Mouse (Mus musculus): ENCODE measurements around the gene Acvr1.

Gene Acvr1

DNA sequence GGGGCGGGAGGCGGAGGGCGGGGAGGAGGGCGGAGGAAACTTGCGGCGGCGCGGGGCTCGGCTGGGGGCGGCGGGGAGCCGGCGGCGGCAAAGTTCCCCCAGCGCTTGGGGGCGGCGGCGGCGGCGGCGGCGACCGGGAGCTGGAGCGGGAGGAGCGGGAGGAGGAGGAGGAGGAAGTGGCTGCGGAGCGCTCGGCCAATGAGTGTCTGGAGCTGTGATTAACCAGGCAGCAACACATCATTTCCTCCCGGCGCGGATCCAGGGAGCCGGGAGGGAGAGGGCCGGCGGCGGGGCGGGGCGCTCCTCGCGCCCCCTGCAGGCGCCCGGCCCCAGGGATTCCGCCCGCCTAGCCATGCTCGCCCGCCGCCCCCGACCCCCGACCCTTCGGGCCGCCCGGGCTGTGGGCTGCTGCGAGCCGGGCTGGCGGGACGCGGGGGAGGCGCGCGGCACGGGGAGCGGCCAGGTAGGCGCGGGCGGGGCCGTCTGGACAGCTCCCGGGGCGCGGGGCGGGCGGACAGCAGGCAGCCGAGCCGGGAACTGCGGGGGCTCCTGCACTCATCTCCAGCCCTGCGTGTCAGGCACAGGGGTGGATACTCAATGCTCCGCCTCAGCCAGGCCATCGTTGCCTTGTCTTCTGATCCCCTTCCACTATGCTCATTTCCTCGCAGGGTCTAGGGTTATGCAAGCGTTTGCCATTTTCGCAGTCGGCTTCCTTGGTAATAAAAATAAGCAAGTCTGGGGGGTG lies at the start of gene Acvr1, which contains the start of gene Upp2:
TSS of gene Acvr1 (minus strand) at position 92 of the 745 bp plus-strand sequence.
TSS of gene Upp2 (plus strand) at position 233 of the 745 bp plus-strand sequence.
- DNase-seq (ENCODE audit: low spot score) = peak; percentile 90

DNA sequence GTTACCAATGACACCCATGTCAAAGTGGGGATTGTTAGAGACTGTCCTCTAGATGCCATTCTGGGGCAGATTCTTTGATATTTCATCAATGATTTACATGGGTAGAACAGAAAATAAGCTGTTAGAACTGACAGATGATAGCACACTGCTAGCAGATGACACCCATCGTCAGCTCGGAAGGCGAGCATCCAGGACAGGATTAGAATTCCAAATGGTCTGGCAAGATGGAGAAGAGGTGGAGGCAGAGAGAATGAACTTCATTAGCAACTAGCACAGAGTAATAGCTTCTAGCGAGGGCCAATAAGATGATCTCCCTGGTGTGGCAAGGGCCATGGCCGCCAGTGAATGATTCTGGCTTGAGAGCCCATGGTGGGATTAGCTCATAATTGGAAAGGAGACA lies 48.8 kb upstream of the Acvr1 start:
- no peak for DNase-seq (ENCODE audit: low spot score)

DNA sequence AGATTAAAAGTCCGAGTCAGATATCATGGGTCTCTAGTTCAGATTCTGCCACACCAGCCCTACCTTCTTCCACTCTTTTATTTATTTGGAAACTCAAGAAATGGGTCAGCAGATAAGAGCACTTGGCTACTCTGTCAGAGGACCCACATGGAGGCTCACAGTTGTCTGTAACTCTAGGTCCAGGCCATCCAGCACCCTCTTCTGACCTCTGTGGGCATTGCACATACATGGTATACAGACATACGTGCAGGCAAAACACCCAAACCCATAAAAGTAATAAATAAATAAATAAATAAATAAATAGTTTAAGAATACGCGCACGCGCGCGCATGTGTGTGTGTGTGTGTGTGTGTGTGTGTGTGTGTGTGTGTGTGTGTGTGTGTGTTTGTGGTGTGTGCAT lies 47.9 kb upstream of the Acvr1 start:
- DNase-seq (ENCODE audit: low spot score) = no peak

DNA sequence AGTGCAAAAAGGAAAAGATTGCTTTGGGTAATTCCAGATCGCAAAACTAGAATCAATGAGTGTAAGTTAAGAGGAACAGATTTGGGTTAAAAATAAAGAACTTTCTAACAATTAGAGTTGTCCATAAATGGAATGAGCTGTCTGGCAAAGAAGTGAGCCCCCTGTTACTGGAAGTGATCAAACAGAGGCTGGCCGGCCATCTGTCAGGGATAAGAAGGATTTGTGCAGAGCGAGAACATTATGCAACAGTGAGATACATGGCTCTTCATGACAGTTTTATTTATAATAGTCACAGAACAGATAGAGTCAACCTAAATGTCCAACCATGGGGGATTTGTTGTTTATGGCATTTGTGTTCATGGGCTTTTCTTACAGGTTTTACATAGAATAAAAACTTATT lies 46.8 kb upstream of the Acvr1 start:
- DNase-seq (ENCODE audit: low spot score) = no peak

DNA sequence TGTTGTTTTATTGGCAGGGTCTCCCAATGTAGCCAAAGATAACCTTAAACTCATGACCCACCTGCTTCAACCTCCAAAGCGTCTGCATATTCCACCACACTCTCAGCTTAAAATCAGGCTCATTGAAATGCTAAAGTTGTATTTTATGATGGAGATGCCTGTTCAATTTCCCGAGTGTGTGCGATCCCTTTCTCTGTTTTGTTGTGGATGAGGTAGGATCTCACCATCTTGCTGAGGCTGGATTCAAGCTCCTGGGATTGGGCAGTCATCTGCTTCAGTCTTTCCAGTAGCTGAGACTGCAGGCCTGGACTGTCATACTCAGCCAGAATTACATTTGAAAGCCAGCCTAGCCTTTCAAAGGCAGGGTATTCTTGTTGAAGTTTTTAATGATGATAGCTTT lies 37.8 kb upstream of the Acvr1 start:
- no peak for DNase-seq (ENCODE audit: low spot score)

DNA sequence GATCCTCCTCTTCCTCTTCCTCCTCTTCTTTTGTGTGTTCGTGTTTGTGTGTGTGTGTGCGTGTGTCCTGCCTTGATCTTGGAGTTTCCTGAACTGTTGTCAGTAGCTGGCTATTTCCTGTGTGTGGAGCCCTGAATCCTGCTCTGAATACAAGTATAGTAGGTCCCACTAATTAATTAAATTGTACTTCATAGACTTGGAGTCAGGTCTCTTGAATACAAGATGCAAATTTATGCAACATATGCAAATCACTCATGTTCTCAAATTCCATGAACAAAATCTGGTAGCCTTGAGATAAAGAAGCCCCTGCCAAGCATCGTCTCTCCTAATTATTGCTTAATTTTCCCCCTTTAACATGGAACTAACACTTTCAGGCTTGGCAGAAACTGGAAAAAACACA lies 36.4 kb upstream of the Acvr1 start:
- no peak for DNase-seq (ENCODE audit: low spot score)

DNA sequence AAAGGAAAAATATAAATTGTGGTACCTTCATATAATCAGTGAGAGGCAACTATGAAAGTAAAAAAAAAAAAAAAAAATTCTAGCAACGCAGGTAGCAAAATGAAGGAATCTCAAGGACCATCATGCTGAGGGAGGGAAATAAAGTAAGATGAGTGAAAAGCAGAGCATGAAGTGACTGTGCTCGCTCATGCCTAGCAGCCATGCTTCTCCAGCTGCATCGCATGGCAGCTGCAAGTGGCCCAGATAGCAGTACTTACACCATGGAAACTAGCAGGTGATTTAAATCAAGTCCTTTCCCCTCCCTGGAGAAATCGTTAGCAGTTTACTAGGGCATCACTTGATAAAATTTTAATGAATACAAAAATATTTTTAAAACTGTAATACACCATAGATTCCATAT lies 34.4 kb upstream of the Acvr1 start:
- no peak for DNase-seq (ENCODE audit: low spot score)

DNA sequence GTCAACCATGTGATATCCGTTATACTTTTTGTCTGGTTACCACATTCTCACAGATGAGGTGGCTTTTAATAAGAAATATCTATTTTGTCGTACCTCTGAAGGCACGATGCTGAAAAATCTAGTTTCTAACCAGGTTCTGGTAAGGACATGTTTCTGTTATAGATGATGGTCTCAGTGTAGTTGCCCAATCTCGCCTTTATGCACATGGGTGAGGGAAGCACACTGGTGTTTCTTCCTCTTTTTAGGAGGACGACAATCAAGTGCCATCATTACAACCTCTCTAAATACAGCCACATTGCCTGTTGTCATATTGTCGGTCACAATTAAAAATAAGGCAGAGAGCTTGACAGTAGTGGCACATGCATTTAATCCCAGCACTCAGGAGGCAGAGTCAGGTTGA lies 32.7 kb upstream of the Acvr1 start:
- DNase-seq (ENCODE audit: low spot score) = no peak

DNA sequence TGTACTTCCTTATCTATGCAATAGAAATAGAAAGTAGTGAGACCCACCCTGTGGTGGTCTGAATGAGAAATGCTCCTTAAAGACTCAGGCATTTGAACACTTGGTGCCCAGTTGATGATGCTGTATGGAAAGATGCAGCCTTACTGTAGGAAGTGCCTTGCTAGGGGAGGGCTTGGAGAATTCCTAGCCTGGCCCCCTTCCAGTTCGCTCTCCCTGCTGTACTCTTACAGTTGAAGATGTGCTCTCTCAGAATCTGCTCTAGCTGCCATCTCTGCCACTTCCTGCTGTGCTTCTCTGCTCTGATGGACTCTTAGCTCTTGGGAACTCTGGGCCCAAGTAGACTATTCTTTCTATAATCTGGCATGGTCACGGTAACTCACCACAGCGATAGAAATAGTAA lies 30.6 kb upstream of the Acvr1 start:
- DNase-seq (ENCODE audit: low spot score) = no peak

DNA sequence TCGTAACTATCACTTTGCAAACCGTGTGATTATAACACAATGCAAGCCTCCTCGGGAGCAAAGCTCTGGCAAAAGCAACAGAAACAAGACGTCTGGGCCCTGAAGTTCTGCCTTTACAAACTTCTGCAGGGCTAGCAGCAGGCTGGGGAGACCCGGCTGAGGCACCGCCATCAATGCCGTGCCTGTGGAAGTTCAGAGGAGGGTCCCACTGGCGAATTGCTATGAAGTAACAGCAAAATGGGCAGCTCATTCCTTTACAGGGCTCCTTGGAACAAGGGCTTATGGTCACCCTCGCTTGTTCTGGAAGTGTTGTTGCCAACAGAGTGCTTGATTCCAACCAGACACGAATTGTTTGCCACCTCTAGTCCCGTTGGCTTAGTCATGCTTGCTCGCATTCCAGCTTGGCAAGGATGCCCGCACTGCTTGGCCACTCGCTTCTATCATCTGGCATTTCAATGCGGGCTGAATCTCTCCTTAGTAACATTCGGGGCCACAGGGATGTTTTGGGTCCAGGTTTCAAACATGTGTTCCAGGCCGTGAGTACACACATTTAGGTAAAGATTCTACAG lies 29.9 kb upstream of the Acvr1 start:
- no peak for DNase-seq (ENCODE audit: low spot score)

DNA sequence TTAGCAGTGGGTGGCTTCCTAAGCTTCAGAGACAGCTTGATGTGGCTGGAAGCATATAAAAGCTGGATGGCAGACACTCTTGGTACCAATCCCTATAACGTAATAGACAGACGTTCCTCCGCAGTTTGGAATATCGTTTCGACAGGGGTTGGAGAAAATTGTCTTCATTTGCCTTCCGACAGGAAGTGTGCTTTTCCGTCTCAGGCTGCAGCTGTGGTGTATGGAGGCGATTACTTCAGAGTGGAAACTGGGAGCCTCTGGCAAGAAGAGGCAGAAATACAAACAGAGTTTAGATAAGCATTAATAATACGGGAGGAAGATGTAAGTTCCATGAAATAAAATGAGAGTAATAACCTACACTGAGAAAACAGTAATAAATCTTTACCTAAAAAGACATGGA lies 28.4 kb upstream of the Acvr1 start:
- DNase-seq (ENCODE audit: low spot score) = no peak

DNA sequence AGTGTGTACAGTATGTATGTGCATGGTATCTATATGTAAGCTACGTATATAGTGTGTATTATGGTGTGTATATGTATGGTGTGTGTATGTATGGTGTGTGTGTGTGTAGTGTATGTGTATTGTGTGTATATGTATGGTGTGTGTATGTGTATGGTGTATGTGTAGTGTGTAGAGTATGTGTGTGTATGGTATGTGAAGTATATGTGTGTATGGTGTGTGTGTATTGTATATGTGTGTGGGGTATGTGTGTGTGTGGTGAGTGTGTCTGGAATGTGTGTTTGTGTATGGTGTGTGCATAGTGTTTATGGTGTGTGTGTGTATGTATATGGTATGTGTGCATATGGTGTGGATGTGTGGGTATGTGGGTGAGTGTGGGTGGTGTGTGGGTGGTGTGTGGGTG lies 23.1 kb upstream of the Acvr1 start:
- no peak for DNase-seq (ENCODE audit: low spot score)

DNA sequence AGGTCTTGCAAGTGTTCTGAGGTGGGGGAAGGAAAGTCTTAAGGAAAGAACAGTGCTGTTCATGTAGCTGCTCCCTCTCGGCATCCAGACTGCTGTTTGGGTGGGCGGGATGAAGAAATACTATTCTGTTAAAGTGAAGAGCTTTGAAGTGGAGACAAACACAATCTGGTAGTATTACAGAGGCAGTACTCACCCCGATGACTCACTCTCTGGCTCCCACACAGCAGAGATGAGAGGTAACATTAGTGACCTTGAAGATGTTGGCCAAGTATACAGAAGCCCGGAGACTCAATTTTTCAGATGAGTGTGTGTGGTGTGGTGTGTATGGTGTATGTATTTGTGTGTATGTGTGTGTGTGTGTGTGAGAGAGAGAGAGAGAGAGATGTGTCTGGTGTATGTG lies 22.7 kb upstream of the Acvr1 start:
- peak; percentile 41 for DNase-seq (ENCODE audit: low spot score)

DNA sequence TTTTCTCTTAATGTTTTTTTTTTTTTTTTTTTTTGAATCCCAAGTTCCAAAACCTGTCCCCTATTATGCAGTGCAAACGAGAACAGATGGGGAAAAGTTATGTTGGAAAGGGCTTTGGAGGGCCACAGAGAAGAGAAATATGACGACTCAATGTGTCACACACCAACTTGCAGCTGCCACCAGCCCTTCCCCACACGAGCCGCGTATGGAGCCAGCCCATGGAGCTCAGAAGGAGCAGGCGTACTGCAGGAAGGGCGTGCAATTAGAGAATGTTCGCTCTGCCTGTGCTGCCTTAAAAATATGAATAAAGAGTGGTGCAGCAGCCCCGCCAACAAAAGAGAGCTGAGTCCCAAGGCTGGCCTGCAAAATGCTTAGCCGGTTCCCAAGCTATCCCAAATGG lies 19.4 kb upstream of the Acvr1 start:
- no peak for DNase-seq (ENCODE audit: low spot score)

DNA sequence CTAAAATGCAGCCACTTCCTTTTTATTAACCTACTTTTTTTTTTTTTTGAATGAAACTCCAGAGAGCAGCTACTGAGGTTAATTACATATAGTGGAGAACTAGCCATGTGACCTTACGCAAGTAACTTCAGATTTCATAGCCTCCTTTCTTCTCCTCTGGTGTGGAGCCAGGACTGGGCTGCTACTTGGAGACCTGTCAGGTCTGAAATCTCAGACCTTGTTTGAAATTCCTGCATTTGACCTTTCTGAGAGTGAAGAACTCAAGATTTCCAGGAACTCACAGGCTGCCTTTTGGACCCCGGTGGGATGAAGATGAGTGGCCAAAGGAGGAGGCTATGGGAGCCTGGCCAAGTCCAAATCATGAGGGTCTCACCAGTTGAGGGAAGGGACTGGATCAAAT lies 7.2 kb upstream of the Acvr1 start:
- no peak for DNase-seq (ENCODE audit: low spot score)

DNA sequence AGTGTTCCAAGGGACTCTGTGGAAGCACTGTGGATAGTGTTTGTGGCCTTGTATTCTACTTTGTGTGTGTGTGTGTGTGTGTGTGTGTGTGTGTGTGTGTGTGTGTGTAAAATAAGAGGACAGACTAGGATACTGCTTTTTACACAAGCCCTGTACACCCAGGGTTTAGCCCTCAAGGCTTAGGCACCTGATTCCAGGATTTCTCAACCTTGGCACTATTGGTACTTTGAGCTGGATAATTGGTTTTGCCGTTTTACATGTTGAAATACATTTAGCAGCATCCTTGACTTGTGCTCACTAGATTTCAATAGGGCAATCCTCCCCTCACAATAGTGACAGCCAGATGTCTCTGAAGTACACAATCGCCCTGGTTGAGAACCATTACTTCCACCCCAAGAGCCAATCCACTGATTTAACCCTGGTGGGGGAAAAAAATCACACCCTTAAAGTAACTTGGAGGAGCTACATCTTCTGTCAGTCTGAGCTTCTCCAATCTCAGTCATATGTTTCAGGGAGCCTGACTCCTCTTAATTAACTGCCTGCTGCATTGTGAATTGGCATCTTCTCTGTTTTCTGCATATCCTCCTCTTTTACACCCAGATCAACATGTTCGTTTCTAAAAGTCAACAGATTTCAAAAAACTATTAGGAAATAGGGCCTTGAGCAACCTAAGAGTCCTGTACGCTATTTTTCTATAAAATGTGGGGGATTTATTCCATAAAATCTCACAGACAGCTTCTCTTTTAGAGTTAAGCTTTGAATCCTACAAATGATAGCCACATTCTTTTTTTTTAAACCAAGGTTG lies 2.1 kb upstream of the Acvr1 start:
- no peak for DNase-seq (ENCODE audit: low spot score)

DNA sequence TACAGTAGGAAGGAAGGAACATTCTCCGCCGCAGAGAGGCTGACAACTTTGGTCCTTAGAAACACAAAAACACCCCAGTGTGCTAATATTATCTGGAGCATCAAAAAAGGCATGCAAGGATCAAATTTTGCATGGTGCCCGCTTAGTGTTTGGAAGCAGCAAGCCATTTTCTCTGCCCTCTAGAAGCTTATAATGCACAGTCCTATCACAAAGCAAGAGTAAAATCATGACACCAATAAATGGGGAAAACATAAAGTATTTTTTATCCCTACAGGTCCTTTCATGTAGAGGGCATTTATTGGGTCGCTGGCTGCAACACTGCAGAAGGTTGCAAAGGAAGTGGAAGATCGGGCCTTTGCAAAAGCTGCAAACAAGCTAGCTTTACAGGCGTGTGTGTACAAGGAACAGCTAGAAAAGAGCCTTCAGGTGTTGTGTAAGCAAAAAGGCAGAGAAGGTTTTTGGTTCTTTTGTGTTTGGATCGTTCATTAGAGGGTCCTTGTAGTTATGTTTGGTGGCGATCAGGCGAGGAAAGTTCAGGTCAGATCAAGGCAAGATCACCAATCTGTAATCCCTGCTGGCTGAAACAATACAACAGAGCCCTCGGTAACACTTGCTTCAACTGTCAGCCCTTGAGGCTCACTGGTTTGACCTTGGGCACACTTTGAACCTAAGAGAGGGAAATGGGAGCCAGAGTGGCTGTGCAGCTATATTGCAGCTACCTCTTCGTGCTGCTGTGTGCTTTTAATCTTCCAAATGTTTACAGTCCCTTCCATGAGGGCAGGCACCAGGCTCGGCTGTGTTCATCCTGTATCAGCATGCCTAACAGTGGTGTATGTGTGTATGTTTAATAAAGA lies 1.1 kb upstream of the Acvr1 start:
- DNase-seq (ENCODE audit: low spot score) = no peak

DNA sequence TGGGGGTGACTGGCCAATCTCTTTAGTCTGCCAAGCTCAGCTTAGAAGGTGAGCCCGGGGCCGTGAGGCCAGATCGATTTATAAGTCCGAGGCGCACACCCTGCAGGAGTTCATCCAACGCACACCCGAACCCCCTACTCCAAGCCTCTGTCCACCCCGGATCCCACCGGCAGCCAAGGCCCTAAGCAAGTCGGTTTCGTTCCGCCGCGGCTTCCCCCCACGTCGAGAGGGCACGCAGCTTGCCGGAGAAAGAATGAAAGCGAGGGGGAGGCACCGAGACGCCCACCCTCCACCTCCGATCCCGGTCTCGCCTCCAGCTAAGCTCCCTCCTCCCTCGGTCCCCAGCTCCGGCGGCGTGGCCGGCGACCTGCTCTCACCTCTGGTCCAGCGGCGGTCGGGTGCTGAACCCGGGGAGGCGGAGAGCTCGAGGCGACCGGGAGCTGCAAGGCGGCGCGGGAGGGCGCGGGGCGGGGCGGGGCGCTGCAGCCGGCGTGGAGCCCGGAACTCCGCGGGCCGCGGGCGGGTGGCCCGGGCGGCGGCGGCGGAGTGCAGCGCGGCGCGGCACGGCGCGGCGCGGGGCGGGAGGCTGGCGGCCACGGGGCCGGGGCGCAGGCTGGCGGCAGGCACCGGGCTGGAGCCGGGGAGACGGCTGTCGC lies 419 bp downstream of the Acvr1 start:
- DNase-seq (ENCODE audit: low spot score) = peak; percentile 76

DNA sequence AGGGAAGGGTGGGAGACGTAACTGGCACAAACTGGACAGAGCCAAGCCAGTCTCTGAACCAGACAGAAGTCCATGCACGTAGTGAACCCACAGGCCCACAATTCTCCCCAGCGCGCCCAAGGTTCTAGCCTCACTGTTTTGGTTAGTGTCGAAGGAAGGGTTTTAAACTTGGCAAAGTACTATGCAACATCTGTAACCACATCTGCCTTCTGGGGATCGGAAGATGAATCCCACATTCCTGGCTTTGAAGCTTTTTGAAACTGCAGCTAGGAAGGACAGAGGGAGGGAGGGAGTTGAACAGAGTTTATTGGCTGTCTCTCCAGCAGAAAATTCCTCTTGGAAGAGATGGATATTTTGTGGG lies 928 bp downstream of the Acvr1 start:
- DNase-seq (ENCODE audit: low spot score) = no peak

DNA sequence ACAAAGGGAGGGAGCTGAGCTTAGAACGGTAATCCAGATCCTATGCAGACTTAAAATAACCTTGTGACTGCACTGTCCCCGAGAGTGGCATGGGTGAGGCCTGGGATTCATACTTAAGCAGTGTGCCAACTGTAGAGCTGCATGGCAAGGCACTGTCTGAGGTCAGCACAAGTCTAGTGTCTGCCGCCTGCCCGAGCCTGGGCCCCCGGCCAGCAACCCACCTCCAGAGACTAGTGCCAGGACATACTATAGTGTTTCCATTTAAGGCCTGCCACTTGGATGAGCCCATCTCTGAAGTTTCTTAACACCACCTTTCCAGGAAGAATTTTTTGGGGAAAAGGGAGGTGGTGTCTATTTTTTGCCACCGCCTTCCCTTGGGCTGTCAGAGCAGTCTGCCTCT lies 1.7 kb downstream of the Acvr1 start:
- DNase-seq (ENCODE audit: low spot score) = no peak

DNA sequence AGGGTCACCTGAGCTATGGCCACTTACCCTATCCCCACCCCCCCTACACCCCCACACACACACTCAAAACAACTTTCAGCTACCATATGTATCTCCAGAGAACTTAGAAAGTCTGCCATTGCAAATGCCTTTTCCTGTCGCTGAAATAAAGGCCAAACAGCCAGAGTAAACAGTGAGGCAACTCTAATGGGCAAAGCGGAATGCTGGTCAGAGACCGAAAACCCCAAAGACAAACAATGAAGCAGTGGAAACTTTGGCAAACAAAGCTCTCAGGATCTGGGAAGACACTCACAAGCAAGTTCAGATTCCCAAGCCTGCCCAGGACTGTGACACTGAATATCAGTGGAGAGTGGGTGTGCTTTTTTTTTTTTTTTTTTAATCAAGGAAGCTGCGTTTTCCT lies 4.8 kb downstream of the Acvr1 start:
- DNase-seq (ENCODE audit: low spot score) = no peak

All from urinary bladder, postnatal 14 days (tissue).